Mouse (Mus musculus) hematopoietic stem cell, adult 5-6 weeks (primary cell): ENCODE data around the gene Acsl5. TPM values are rescaled to one million over a fixed set of nuclear protein-coding genes. Genes with fewer than 3 reads are reported as not detected.

Experiments
- ATAC-seq, 2 experiments: fragments of 125-278 bp in 1 of 2; replicated peaks in 1 of 2; 2 replicates each; pipeline ENCODE4 v1.8.0; 2016 to 2017; ENCODE audit warnings: inconsistent platforms in 2 of 2, mild to moderate bottlenecking in 2 of 2, moderate number of reproducible peaks in 2 of 2, low read depth in 1 of 2, moderate TSS enrichment in 1 of 2; ENCODE audit not compliant: low FRiP score in 2 of 2, poor library complexity in 2 of 2, severe bottlenecking in 2 of 2, insufficient read depth in 1 of 2, low TSS enrichment in 1 of 2
- total RNA-seq: library from RNA; stranded (forward); fragments of 172-1452, 232-1000 nt; gene quantifications from 2 replicates; pipeline ENCODE4 v1.2.3, GENCODE M21; 2017

Acsl5 gene
- total RNA-seq, 1 experiment from 2014 or later = 92.1 TPM

- ATAC-seq = no peak
These were observed 88.8 kb downstream of the Acsl5 start for GRCm38 (mm10) chr19:55340521-55340920.

- ATAC-seq = no peak
These were observed 89.6 kb downstream of the Acsl5 start for GRCm38 (mm10) chr19:55341377-55341776.

GRCm38 (mm10) chr19:55342423-55342822, 90.7 kb downstream of the Acsl5 start:
- ATAC-seq = no peak

- no peak for ATAC-seq
These were observed 91.5 kb downstream of the Acsl5 start for GRCm38 (mm10) chr19:55343274-55343673.

Other genes starting within 250 kb of the Acsl5 start
- 16.3 and 19.3 TPM in 2 replicates for gene Gpam, start 124.7 kb upstream of the Acsl5 start, total RNA-seq
- not detected in 2 replicates for gene Tectb, start 71.2 kb upstream of the Acsl5 start, total RNA-seq
- not detected in 2 replicates for gene Gucy2g, start 10.7 kb upstream of the Acsl5 start, total RNA-seq
- 35.0 and 56.3 TPM in 2 replicates for gene Zdhhc6, start 64.1 kb downstream of the Acsl5 start, total RNA-seq
- 31.8 and 44.3 TPM in 2 replicates for gene Vti1a, start 64.4 kb downstream of the Acsl5 start, total RNA-seq